Mouse (Mus musculus) heart, postnatal 0 days (tissue): ENCODE measurements around the gene Elovl1.

Source experiments
- CTCF ChIP-seq: IDR thresholded peaks from 2 replicates; pipeline ENCODE4 v1.5.1; 2016; ENCODE audit warnings: antibody characterized with exemption, control low read depth, low read depth
- EP300 ChIP-seq: IDR thresholded peaks from 2 replicates; pipeline ENCODE4 v1.6.1; 2016; ENCODE audit warnings: antibody characterized with exemption, low read depth

- TF ChIP-seq EP300 (no peak), CTCF (no peak)
Observed at GRCm38 (mm10) chr4:118446415-118447153, 18.7 kb downstream of the Elovl1 start.
